Mouse (Mus musculus) heart, postnatal 0 days (tissue): ENCODE measurements at regions not wholly inside any gene's neighbourhood (a gene's known extent, or its start where the extent isn't known, plus 50 kb on each side); places are given as distances from the start of the nearest gene placed in this dataset.
A peak's percentile ranks its signal among the peaks of the same experiment; 100 is the strongest.

Experiments
- ATAC-seq: fragments of 200-750 bp; cut with Nextera tagmentation; 2 replicates; pipeline ENCODE4 v1.8.0; 2017; ENCODE audit warnings: low read depth, moderate number of reproducible peaks, moderate library complexity; ENCODE audit not compliant: insufficient read depth
- DNase-seq: peaks from one replicate; pipeline ENCODE4 v3.0.0-alpha.2; 2016; ENCODE audit warnings: low spot score
- H3K27ac ChIP-seq: fragments of 300-500 bp; sonication (generic); 2 replicates; pipeline ENCODE4 v1.5.1; 2014; ENCODE audit warnings: low read depth, mild to moderate bottlenecking
- H3K27me3 ChIP-seq: fragments of 300-500 bp; sonication (generic); 2 replicates; pipeline ENCODE4 v1.6.1; 2014; ENCODE audit warnings: low read length, mixed read lengths; ENCODE audit not compliant: control insufficient read depth, insufficient read depth
- H3K36me3 ChIP-seq: fragments of 300-500 bp; sonication (generic); replicated peaks from 2 replicates; pipeline ENCODE4 v1.6.1; 2014; ENCODE audit warnings: low read length, mixed read lengths; ENCODE audit not compliant: control insufficient read depth, insufficient read depth
- H3K4me1 ChIP-seq: fragments of 300-500 bp; sonication (generic); 2 replicates; pipeline ENCODE4 v1.6.1; 2014; ENCODE audit warnings: antibody characterized with exemption; ENCODE audit not compliant: control insufficient read depth, insufficient read depth
- H3K4me2 ChIP-seq: fragments of 300-500 bp; sonication (generic); 2 replicates; pipeline ENCODE4 v1.6.1; 2014; ENCODE audit warnings: low read depth, mild to moderate bottlenecking, low read length, moderate library complexity
- H3K4me3 ChIP-seq: fragments of 300-500 bp; sonication (generic); 2 replicates; pipeline ENCODE4 v1.5.1; 2014; ENCODE audit warnings: low read depth, low read length
- H3K9ac ChIP-seq: fragments of 300-500 bp; sonication (generic); replicated peaks from 2 replicates; pipeline ENCODE4 v1.6.1; 2014; ENCODE audit warnings: low read depth, low read length, mixed read lengths
- H3K9me3 ChIP-seq: fragments of 300-500 bp; sonication (generic); replicated peaks from 2 replicates; pipeline ENCODE4 v1.6.1; 2016; ENCODE audit warnings: low read length; ENCODE audit not compliant: control insufficient read depth
- CTCF ChIP-seq: IDR thresholded peaks from 2 replicates; pipeline ENCODE4 v1.5.1; 2016; ENCODE audit warnings: antibody characterized with exemption, control low read depth, low read depth
- EP300 ChIP-seq: IDR thresholded peaks from 2 replicates; pipeline ENCODE4 v1.6.1; 2016; ENCODE audit warnings: antibody characterized with exemption, low read depth
- WGBS: fragments of 180-500 bp; shearing (Covaris S2); extraction: QIAGEN DNeasy Blood & Tissue Kit; methylation state at CpG from one replicate; pipeline ENCODE4 v1.1.7; 2014; 5-methylcytosine and 5-hydroxymethylcytosine counted together

- WGBS = 69% methylated on average over 6 of the region's 6 CpGs
Measured at GRCm38 (mm10) chr1:168681685-168682491, 249.8 kb upstream of the Pbx1 start.

GRCm38 (mm10) chr1:168680674-168681073, 248.6 kb upstream of the Pbx1 start:
- WGBS = 73% methylated on average over 3 of the region's 3 CpGs
- Histone ChIP-seq H3K27me3 (no peaks in the 10 kb centered on the region), H3K4me1 (no peaks in the 10 kb centered on the region), H3K9me3 (no peaks in the 10 kb centered on the region), H3K9ac (no peak overlapping the region), H3K4me2 (no peak overlapping the region), H3K4me3 (no peak overlapping the region), H3K36me3 (no peaks in the 10 kb centered on the region), H3K27ac (no peak overlapping the region)
- ATAC-seq = no peak
- no peak for DNase-seq
- no peak for TF ChIP-seq EP300
- no peak for TF ChIP-seq CTCF

More at GRCm38 (mm10) chr1:168681685-168682491, 249.8 kb upstream of the Pbx1 start:
- Histone ChIP-seq H3K27me3 (no peaks in the 10 kb centered on the region), H3K36me3 (no peaks in the 10 kb centered on the region), H3K9me3 (no peaks in the 10 kb centered on the region), H3K4me2 (no peak overlapping the region), H3K4me1 (no peaks in the 10 kb centered on the region), H3K9ac (no peak overlapping the region), H3K27ac (no peak overlapping the region), H3K4me3 (no peak overlapping the region)
- no peak for ATAC-seq
- TF ChIP-seq EP300 (no peak), CTCF (no peak)
- DNase-seq = no peak

- H3K4me2 ChIP-seq = 0 out of 2 replicates have a peak overlapping the region, but pooled peaks have one; percentile 1
- ATAC-seq (no peak), DNase-seq (no peak)
- H3K27ac ChIP-seq = no peak overlapping the region
- H3K4me3 ChIP-seq = no peak overlapping the region
- no peaks in the 10 kb centered on the region for H3K9me3 ChIP-seq
- H3K36me3 ChIP-seq = no peaks in the 10 kb centered on the region
- 62% methylated on average over 29 of the region's 29 CpGs for WGBS
- TF ChIP-seq CTCF (no peak), EP300 (no peak)
- H3K9ac ChIP-seq = no peak overlapping the region
- no peaks in the 10 kb centered on the region for H3K4me1 ChIP-seq
- no peaks in the 10 kb centered on the region for H3K27me3 ChIP-seq
Measured at GRCm38 (mm10) chr1:168676418-168677413, 244.6 kb upstream of the Pbx1 start.

- Histone ChIP-seq H3K4me2 (no peak overlapping the region), H3K9me3 (no peaks in the 10 kb centered on the region), H3K27ac (no peak overlapping the region), H3K36me3 (no peaks in the 10 kb centered on the region), H3K4me1 (no peaks in the 10 kb centered on the region), H3K9ac (no peak overlapping the region), H3K27me3 (no peaks in the 10 kb centered on the region), H3K4me3 (no peak overlapping the region)
- DNase-seq (no peak), ATAC-seq (no peak)
- WGBS = 65% methylated on average over 10 of the region's 10 CpGs
- TF ChIP-seq CTCF = no peak
Measured at GRCm38 (mm10) chr1:168675741-168676140, 243.7 kb upstream of the Pbx1 start.

- Histone ChIP-seq H3K27ac (no peak overlapping the region), H3K4me3 (no peak overlapping the region), H3K4me1 (no peaks in the 10 kb centered on the region), H3K36me3 (no peaks in the 10 kb centered on the region), H3K27me3 (no peaks in the 10 kb centered on the region), H3K4me2 (no peak overlapping the region), H3K9me3 (no peaks in the 10 kb centered on the region), H3K9ac (no peak overlapping the region)
- 42% methylated on average over 11 of the region's 11 CpGs for WGBS
- TF ChIP-seq EP300 (no peak), CTCF (no peak)
- no peak for DNase-seq
- ATAC-seq = no peak
Measured at GRCm38 (mm10) chr1:168662755-168663284, 230.8 kb upstream of the Pbx1 start.
